Mouse (Mus musculus): ENCODE data around the gene Eef1akmt1. TPM values are rescaled to one million over a fixed set of nuclear protein-coding genes. Genes with fewer than 3 reads are reported as not detected.
A peak's percentile ranks its signal among the peaks of the same experiment; 100 is the strongest.

Eef1akmt1 gene
- 30.9 and 34.9 TPM in 2 replicates for polyA plus RNA-seq (2012; rRNA removed)

- DNase-seq (ENCODE audit: low spot score): peak; percentile 94
Measured at GRCm38 (mm10) chr14:57571155-57572133, at the start of gene Eef1akmt1. Gene Eef1akmt1, minus strand, starts transcription at chr14:57571612.

- no peak for DNase-seq (ENCODE audit: low spot score)
Measured at GRCm38 (mm10) chr14:57620598-57621236, 49.3 kb upstream of the Eef1akmt1 start.

- DNase-seq (ENCODE audit: low spot score): no peak
Measured at GRCm38 (mm10) chr14:57619487-57619886, 48.1 kb upstream of the Eef1akmt1 start.

GRCm38 (mm10) chr14:57617675-57618074, 46.3 kb upstream of the Eef1akmt1 start:
- DNase-seq (ENCODE audit: low spot score): no peak

- DNase-seq (ENCODE audit: low spot score): no peak
Measured at GRCm38 (mm10) chr14:57616339-57616965, 45.0 kb upstream of the Eef1akmt1 start.

- DNase-seq (ENCODE audit: low spot score): no peak
Measured at GRCm38 (mm10) chr14:57615828-57616227, 44.4 kb upstream of the Eef1akmt1 start.

DNA sequence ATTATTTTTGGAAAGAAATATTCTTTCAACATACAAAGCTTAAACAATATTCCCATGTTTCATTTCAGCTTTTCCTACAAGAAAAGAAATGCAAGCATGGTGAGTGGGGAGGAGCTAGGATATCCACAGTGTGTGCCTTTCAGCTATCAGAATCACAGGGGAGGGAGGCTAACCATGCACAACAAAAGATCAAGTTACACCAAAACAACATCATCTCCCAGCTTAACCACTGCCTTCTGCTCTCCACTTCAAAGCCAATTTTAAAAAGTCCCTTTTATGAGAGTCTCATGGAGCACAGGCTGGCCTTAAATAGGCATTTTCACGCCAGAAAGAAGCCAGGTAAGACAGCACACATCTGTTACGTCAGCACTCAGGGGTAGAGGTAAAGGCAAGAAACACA, 39.6 kb upstream of the Eef1akmt1 start:
- no peak for DNase-seq (ENCODE audit: low spot score)

GRCm38 (mm10) chr14:57609816-57610329, 38.5 kb upstream of the Eef1akmt1 start:
- no peak for DNase-seq (ENCODE audit: low spot score)

DNA sequence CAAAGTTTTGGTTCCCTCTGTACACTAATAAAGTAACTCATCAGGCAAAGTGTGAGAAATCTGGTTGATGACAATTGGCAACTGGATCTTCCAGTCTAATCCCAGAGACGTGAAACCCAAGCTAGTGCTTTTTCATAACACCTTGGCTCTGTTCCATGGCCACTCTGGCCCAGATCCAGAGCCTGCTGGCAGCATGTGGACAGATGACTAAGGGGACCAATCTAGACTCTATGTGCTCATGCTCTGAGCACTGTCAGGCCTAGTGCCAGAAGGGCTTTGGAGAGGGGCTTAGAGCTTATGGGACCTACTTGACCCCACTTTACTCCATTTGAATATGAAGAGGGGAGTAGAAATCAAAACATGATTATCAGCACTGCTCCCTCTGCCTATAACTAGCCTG, 36.1 kb upstream of the Eef1akmt1 start:
- peak; percentile 83 for DNase-seq (ENCODE audit: low spot score)

- no peak for DNase-seq (ENCODE audit: low spot score)
Measured at GRCm38 (mm10) chr14:57606663-57607365, 35.4 kb upstream of the Eef1akmt1 start.

- no peak for DNase-seq (ENCODE audit: low spot score)
Measured at GRCm38 (mm10) chr14:57593279-57593678, 21.9 kb upstream of the Eef1akmt1 start.

DNA sequence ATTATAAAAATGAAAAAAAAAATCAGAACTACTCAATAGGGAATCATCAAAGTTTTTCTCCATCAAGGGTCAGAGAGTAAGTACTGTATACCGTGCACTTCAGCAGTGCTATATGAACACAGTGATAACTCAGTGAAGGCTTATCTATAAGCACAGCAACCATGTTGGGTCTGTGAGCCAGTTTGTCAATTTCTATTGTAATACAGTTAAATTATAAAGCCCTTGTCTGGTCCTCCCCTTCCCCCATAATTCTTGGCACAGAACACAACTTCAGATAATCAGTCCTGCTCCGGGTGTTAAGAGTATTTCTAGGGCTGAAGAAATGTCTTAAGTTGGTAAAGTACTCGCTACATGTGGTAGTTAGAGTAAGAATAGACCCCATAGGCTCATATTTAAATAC, 20.4 kb upstream of the Eef1akmt1 start:
- no peak for DNase-seq (ENCODE audit: low spot score)

- DNase-seq (ENCODE audit: low spot score): no peak
Measured at GRCm38 (mm10) chr14:57576364-57577060, 5.1 kb upstream of the Eef1akmt1 start.

DNA sequence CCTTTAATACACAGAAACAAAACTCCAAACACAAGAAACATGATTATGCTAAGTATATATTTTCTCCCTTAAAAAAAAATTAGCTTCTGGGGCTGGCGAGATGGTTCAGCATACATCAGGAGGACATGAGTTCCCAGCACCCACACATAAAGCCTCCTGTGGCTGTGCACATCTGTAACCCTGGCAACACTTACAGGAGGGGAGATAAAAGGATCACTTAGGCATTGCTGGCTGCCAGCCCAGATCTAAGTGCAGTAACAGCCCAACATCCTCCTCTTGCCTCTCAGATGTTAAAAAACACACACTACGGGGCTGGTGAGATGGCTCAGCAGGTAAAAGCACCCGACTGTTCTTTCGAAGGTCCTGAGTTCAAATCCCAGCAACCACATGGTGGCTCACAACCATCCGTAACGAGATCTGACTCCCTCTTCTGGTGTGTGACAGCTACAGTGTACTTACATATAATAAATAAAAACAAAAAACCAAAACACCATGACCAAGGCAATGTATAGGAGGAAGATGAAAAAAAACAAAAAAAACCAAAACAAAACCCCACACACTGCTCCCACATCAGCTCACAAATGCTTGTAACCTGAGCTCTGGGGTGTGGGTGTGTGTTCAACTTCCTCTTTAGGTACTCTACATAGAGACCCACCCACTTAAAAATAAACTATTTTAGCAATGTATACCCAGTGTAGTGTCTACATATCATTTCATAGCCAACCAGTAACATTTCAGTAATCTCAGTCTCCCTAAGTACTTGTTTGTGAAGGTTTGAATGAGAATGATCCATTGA, 3.6 kb upstream of the Eef1akmt1 start:
- DNase-seq (ENCODE audit: low spot score): no peak

DNA sequence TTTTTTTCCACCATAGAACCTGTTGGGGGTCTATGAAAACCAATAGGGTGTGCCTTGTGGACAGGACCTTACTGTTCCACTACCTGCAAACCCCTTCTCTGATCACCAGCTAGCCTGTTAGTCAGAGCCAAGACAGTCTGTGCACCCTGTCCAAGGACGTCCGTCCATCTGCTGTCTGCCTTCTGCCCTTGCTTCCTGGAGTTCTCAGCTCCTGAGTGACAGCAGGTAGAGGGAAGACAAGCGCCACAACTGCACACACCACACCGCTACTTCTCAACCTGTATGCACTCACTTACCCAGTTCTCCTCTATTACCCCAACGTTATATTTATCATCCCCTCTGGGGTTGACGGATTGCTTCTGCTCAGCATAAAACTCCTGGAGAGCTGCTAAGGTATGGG, 5.8 kb downstream of the Eef1akmt1 start:
- no peak for DNase-seq (ENCODE audit: low spot score)

- no peak for DNase-seq (ENCODE audit: low spot score)
Measured at GRCm38 (mm10) chr14:57556922-57557321, 14.5 kb downstream of the Eef1akmt1 start.

GRCm38 (mm10) chr14:57555471-57556070, 15.8 kb downstream of the Eef1akmt1 start:
- DNase-seq (ENCODE audit: low spot score): no peak

DNA sequence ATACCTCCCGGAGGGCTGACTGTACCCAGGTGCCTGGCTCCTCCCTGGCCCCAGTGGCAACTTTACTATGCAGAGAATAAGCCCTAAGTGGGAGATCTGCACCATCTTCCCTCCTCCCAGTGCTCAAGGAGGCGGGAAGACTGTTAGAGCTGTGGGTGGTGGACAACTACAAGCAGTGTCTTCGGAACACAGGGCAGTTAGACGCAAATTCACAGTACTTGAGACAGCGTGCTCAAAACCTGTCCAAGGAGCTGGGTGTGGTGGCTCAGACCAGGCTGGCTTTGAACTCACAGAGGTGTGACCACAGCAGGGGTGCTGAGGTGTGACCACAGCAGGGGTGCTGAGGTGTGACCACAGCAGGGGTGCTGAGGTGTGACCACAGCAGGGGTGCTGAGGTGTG, 17.0 kb downstream of the Eef1akmt1 start:
- DNase-seq (ENCODE audit: low spot score): no peak

DNA sequence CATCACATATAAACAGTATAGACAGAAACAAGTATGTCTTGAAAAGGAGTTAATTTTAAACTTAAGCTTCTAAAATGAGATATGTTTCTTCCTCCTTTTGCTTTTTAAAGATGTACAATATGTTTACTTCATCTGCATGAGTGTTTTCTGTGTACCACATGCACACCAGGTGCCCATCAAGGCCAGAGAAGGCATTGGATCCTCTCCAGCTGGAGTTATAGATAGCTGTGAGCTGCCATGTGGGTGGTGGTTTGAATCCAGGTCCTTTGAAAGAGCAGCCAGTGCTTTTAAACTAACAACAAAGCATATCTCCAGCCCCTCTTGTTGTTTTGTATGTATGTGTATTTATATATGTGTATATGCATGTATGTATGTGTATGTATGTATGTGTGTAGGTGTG, 18.5 kb downstream of the Eef1akmt1 start:
- no peak for DNase-seq (ENCODE audit: low spot score)

- no peak for DNase-seq (ENCODE audit: low spot score)
Measured at GRCm38 (mm10) chr14:57547062-57547461, 24.4 kb downstream of the Eef1akmt1 start.
